Mouse (Mus musculus): ENCODE data around the gene Cldnd1. TPM values are rescaled to one million over a fixed set of nuclear protein-coding genes. Genes with fewer than 3 reads are reported as not detected.

The Cldnd1 gene
- total RNA-seq, 2 experiments from 2014 or later: 56.8 to 66.4 TPM

DNA sequence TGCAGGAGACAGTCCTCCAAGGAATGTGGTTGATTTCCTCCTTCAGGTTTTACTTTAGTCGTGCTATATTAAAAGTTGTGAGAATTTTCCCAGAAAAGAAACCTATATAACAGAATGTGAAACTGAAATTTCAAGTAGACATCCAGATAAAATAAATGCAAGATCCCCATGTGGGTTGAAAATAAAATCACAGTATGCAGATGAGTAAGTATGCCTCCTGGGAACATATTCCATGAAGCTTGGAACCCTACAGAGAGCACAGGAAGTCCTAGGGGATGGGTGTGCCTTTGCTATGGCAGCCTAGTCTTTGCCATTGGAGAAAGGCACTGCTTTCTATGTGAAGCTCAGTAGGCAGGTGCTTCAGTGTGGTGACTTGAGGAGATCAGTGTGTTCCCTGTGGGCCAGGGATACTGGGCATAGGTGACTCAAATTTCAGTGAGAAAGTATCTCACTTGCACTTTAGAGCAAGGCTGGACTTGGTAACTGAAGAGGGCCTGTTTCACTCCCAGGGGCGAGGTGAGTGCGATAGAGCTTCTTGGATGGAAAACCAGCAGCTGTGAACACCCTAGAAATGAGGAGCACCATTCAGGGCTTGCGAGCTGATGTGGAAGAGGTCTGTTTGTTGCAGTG lies 20.3 kb upstream of the Cldnd1 start:
- DNase-seq (ENCODE audit: low spot score): peak; percentile 59

DNA sequence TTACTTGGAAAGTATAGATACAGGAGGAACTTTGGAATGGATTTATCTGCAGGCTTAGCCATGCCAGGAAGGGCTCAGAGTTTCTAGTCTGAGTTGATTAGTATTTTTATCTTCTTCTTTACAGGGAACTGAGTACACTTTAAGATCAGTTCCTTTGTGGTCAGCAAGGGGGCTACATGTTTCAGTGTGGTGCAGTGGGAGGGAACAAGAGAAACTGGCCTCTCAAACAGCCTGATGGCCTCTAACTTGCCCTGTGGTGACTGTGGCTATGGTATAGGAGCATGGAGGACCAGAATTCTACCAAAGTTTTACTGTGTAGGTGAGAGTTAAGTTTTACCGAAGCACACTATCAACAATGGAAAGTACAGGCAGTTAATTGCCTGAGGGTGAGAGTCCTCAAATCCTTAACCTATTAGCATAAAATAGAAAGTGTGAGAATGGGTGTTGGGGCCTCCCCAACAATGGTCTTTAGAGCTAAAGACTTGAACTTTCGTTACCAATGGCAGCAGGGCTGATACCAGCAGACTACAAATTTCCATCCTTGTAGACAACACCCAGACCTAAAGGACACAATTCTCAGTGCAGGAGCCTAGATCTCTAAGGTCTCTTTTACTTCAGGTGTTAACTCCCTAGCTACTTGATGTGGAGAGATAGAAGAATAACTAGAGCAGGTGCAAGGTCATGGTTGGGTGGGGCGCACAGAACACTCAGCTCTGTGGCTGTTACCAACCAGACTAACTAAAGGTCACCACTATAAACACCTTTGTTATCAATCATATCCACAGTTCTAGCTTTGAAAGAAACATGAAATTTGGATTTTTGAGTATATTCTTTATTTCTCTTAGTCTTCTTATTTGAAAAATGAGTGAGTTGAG lies 18.9 kb upstream of the Cldnd1 start:
- DNase-seq (ENCODE audit: low spot score): no peak

DNA sequence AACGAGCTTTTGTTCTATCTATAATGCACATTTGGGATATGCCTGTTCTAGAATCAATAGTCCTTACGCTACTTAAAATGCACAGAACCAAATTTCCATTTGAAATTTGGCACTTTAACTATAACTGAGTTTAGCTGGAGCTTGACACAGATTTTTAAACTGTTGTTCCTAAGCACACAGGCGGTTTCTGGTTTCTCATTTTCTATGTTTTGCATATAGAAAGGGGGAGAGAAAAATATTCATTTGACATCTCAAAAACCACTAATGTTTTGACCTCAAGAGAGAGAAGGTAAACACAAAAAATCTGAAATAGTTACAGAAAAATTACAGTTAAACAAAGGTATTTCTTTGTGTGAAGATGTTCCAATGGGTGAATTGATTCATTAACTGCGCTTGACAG lies 18.2 kb upstream of the Cldnd1 start:
- no peak for DNase-seq (ENCODE audit: low spot score)

DNA sequence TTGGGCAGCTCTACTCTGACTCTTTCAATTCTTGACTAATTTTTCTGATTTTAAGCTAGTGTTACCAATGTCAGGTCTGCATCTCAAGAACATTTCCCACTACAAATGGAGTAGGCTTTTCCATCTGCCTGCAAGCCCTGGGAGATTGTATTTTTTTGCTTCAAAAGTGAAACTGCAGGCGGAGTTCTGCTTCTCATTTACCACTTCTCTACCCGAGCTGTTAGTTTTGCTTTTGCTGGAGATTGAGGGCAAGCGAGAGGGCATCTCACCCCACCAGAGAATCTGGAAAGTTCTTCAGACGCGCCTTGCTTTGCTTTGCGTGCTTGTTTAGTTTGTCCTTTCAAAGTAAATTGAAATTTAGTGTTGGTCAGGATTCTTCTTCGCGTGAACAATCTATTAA lies 15.5 kb upstream of the Cldnd1 start:
- no peak for DNase-seq (ENCODE audit: low spot score)

DNA sequence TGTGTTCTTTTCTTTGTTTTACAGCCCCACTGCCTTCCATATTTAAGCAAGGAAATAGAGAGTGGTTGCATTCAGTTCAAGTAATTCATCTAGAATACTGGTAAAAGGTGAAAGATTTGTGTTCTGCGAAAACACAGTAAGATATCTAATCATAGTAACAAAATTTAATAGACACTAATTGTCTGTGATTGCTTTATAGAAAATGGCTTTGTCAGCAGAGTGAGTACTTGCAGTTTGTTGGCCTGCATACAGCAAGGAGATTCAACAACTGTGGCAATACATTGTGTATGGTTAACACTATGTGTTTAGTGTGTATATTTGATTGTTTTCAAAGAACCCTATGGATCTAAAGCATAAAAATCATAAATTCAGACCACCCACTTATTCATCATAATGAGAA lies 14.6 kb upstream of the Cldnd1 start:
- DNase-seq (ENCODE audit: low spot score): no peak

DNA sequence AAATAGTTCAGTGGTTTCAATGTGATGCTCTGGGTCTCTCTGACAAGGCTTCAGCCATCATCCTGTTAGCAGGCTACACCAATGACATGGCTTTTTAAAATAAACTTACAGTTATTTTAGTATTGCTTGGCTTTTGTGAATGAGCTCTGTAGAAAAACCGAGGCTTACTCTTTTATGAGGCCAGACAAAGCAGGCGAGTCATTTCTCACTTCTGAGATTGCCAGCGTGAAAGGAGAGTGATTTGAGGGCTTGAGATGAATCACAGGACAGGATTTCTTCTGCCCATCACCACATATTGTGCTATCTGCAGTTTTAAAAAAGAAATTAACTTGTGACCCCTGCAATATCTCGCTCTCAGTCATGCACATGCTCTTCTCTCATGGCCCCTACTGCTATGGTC lies 12.7 kb upstream of the Cldnd1 start:
- DNase-seq (ENCODE audit: low spot score): no peak

DNA sequence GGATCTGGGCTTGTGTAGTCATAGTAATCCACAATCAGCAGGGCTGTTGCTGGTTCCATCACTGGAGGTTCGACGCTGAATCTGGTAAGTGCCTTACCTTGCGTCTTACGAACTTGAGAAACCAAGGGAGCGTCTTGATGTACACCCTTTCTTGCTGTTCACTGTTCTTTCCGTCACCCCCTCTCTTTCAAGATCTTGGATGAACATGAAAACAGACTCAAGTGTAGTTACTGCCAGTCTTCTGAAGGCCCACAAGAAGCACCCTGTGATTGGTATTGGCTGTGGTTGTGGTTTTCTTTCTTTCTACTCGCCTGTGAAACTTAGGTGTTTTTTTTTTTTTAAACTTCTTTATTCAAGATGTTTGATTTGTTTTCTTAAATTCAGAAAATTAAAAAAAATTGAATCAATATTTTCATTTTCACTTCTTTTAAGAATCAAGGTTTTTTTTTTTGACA lies 9.0 kb upstream of the Cldnd1 start, which contains the start of gene Gpr15:
Gene Gpr15, minus strand, starts transcription at position 405 of the 455 bp plus-strand sequence.
- DNase-seq (ENCODE audit: low spot score): no peak

DNA sequence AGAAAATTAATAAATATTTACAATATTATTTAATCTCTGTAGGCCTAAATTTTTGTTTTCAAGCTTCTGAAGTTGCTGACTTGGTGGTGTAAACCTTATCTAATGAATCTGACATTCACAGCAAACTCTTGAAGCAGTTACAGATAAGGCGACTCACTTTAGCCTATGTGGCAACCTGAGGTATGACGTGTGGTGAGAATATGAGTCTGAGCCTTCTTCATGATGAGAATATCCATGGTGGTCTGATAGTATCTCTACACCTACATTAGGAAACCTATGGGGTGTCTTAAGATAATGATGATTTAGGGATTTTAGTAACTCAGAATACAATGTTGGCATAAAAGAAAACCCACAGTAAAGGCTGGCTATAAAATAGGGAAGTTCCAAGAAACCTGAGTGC lies 5.4 kb upstream of the Cldnd1 start:
- no peak for DNase-seq (ENCODE audit: low spot score)

DNA sequence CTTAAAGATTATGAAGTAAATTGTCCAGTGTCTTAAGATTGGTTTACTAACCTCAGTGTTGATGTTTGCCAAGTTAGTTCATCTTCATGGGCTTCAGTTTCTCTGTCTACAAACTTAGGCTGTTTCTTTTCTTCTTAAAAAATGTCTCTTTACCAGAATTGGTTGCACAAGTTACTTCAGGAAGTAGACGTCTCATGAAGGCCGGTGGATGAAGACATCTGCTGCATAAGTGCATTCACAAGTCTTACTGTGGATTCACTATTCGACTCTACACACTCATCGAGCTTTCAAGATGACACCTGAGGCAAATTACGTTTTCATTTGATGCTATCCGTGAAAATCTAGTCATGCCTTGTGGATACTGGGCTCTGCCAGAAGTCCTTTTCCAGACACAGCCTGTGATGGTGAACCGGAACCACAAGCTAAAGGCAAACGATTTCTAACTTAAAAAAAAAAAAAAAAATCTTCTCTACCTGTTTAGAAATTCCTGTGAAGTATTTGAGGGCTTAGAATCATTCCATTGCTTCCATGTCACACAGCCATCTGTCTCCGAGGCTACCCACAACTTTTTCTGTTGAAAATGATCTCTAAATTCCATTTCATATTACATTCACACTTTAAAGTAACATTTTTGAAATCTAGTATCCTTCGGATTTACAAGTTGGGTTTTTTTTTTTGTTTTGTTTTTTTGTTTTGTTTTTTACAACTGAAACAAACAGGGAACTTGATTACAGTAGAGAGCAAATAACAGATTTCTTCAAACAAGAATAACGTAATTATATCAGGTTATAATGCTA lies 832 bp upstream of the Cldnd1 start:
- DNase-seq (ENCODE audit: low spot score): no peak

DNA sequence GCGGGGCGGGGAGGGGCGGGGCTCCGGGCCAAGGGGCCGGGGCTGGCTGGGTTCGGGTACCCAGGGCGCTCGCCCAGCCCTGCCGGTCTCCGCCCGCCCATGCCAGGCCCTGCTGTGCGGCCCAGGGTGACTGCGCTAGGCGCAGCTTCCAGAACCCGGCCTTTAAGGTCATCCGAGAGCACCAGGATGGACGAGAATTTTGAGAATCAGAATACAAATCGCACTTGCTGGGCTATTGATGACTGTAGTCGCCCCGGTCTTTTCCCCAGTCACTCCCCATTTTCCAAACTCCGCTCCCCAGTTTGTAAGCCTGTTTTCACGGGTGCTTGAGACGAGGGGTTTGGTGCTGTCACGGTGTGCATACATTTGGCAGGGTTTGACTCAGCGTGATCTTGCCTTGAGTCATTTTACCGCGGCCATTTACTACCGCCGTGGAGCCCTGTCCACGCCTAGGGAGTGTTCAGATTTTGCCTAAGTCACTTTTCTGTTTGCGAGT lies 514 bp downstream of the Cldnd1 start:
- DNase-seq (ENCODE audit: low spot score): no peak

DNA sequence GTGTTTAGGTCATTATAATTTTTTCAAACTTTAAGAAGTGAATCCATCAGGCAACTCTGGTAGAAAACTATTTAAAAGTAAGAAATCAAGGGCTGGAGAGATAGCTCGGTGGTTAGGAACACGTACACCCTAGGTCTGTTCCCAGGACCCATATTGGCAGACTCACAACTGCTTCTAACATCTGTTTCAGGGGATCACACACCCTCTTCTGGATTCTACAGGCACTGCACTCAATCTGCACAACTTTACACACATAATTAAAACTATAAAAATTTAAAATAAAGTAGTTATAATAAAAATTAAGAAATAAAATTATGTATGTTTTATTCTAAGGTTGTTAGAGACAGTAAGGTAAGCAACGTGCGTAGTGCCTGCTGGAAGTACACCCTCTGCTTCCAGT lies 10.5 kb downstream of the Cldnd1 start:
- DNase-seq (ENCODE audit: low spot score): no peak

DNA sequence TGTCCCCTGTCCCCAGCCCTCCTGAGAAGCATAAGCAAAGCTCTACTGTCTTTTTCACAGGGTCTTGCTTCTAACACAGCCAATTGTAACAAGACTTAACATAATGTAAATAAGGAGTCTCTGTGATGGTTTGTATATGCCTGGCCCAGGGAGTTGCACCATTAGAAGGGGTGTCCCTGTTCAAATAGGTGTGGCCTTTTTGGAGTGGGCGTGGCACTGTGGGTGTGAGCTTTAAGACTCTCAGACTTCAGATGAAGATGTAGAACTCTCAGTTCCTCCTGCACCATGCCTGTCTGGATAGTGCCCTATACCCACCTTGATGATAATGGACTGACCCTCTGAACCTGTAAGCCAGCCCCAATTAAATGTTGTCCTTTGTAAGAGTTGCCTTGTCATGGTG lies 11.1 kb downstream of the Cldnd1 start:
- DNase-seq (ENCODE audit: low spot score): no peak

DNA sequence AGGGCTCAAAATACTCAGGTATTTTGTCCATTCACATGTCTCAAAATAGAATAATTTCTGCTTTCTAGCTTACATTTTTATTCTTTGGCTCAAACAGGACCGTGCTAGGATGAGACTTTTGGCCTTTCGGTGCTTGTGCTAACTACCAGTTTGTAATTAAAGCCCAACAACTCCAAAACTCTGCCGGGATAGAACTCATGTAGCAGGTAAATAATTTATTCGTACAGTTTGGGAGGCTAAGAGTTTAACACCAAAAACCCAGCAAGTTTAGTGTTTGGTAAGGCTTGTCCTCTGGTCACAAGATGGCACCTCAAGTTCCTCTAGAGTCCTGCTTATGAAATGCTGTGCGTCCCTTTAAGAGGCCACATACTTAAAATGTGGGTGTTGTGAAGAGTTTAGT lies 13.0 kb downstream of the Cldnd1 start:
- DNase-seq (ENCODE audit: low spot score): no peak

DNA sequence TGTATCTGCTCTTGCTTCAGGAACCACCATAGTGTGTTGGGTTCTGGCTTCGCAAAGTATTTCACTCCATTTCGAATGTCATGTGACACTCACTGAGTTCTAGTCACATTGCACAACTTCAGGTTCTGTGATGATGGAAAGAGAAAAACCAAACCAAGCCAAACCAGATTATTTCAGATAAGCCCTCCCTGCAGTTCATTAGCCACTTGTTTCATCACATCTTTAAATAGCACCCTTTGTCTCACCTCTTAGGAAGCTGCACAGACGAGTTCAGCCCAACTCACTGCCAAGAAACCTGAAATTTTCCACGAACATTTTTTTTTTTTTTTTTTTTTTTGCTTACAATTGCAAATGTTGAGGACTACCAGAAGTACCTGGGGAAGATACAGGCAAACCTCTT lies 19.0 kb downstream of the Cldnd1 start:
- DNase-seq (ENCODE audit: low spot score): no peak

DNA sequence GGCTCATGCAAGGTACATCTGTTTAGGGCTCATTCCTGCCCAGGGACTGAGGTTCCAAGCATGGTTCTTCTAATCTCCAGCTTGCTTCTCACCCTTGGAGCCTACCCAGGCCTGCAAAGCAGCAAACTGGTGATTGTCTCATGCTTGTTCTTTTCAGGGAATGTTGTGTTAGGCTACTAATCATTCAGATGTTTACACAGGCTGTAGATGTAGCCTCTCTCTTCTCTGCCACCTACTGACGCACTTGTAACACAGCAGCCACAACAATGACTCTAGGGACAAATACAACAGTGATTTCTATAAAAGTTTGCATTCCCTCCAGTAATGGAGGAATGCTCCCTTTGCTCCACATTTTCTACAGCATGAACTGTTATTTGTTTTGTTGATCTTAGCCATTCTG lies 23.6 kb downstream of the Cldnd1 start:
- DNase-seq (ENCODE audit: low spot score): no peak

DNA sequence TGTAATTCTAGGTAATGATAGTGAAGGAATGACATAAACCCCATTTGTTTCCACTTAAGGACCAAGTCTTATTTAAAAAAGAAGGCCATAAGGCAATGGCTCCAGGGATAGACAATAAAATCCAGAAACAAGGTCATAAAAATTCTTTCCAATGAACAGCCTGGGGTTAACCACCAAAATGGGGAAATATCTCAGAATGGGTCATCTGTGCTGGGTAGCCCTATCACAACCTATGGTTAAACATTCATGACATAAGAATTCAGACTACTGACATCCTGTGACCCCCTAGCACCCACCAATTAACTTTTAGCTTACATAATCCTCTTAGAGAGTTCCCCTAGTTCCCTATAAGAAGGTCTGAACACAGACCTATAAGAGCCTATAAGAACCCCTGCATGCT lies 28.5 kb downstream of the Cldnd1 start:
- DNase-seq (ENCODE audit: low spot score): no peak

DNA sequence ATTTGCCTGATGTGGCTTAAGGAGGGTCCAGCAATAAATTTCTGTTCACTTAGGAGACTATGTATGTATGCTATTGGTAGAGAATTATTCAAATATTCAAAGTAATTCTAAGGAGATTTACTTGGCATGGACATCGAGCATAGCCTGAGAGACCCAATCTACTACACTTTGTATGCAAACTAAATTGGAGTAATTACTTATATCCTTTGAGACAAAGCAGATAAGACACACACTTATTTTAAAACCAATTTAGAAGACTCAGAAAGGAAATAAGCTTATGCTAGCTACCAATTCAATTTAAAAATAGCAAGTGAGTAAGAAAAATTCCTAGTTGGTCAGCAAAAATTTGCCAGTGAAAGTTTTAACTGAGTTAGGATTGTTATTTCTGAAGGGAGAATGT lies 35.4 kb downstream of the Cldnd1 start, which contains the start of gene Olfr172:
Gene Olfr172, minus strand, starts transcription at position 101 of the 400 bp plus-strand sequence.
- DNase-seq (ENCODE audit: low spot score): no peak

Small RNA genes within 50 kb of the gene (microRNA-seq; reads per million reads assigned to microRNA genes)
- not detected for gene Gm27564

Other genes starting within 250 kb of the Cldnd1 start
- 100 to 1,000 TPM; 166 to 178 TPM for gene St3gal6, start 203.7 kb upstream of the Cldnd1 start, total RNA-seq (2021)
- not detected for gene Gm813, start 110.9 kb upstream of the Cldnd1 start, total RNA-seq (2021)
- not detected for gene E330017A01Rik, start 89.2 kb upstream of the Cldnd1 start, total RNA-seq (2021)
- gene Cpox, start 57.6 kb upstream of the Cldnd1 start, total RNA-seq (2021): 10 to 100 TPM; 20.2 to 20.7 TPM
- gene Gpr15, start 8.8 kb upstream of the Cldnd1 start, total RNA-seq (2021): not detected
- not detected for gene Olfr172, start 35.3 kb downstream of the Cldnd1 start, total RNA-seq (2021)
- not detected for gene Olfr173, start 72.4 kb downstream of the Cldnd1 start, total RNA-seq (2021)
- gene Olfr175-ps1, start 98.9 kb downstream of the Cldnd1 start, total RNA-seq (2021): not detected
- gene Olfr177, start 146.9 kb downstream of the Cldnd1 start, total RNA-seq (2021): not detected
- gene Olfr178, start 164.2 kb downstream of the Cldnd1 start, total RNA-seq (2021): not detected
- not detected for gene Olfr181, start 200.8 kb downstream of the Cldnd1 start, total RNA-seq (2021)
- gene Olfr180, start 201.5 kb downstream of the Cldnd1 start, total RNA-seq (2021): not detected